Mouse (Mus musculus): ENCODE measurements at regions not wholly inside any gene's neighbourhood (a gene's known extent, or its start where the extent isn't known, plus 50 kb on each side); places are given as distances from the start of the nearest gene placed in this dataset.
A peak's percentile ranks its signal among the peaks of the same experiment; 100 is the strongest.

- no peak for DNase-seq (ENCODE audit: extremely low read depth, low read depth, low spot score)
Measured at GRCm38 (mm10) chr13:85570886-85571527, 282.1 kb upstream of the Rasa1 start.

DNA sequence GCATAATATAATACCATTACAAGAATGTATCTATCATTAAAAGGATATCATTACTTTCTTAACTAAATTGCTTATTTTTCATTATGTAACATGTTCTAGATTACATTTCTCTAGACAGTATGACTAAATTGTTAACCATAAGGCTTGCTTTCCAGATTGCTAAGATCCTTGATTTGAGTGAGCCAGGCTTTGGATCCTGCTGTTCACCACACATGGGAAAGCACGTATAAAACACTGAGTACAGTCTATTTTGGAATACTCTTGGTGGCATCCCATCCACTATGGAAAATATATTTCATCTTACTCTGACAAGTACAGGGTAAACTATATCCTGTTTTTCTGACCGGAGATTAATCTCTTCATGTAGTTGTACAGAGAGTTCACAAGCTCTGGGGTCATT, 268.9 kb upstream of the Rasa1 start:
- no peak for DNase-seq (ENCODE audit: extremely low read depth, low read depth, low spot score)

- DNase-seq (ENCODE audit: extremely low read depth, low read depth, low spot score): no peak
Measured at GRCm38 (mm10) chr13:85556101-85556853, 267.3 kb upstream of the Rasa1 start.

DNA sequence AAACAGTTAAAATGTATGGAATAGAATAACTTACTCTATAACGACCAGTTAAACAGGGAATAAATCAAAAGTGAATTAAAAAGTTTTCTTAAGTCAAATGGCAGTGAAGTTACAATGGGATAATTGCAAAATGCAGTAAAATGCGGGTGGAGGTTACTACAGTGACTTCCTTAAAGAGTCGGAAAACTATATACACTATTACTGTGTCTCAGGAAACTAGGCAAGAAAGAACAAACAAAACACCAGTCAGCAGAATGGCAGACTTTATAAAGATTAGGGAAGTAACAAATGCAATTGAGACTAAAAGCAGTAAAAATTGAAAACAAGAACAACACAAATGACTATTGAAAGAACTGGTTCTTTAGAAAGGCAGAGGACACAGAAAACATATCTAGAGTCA, 264.1 kb upstream of the Rasa1 start:
- no peak for DNase-seq (ENCODE audit: extremely low read depth, low read depth, low spot score)

DNA sequence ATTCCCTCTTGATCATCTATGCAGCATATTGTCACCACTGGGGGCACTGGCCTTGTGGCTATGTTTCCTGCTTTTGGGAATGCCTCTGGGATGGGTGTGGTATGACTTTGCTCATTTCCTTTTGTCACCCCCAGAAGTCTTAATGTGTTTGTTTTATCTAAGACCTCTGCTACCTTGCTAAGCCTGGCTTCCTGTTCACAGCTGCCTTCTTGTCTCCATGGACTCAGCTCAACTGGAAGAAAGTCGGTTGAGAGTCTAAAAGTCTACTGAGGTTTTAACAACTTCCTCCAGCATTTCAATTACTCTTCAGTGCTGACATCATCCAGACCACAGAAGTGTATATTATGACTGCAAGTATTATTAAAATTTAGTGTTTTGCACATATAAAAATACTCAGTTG, 220.7 kb upstream of the Rasa1 start:
- no peak for DNase-seq (ENCODE audit: extremely low read depth, low read depth, low spot score)

- no peak for DNase-seq (ENCODE audit: extremely low read depth, low read depth, low spot score)
Measured at GRCm38 (mm10) chr13:85508552-85508951, 219.6 kb upstream of the Rasa1 start.

GRCm38 (mm10) chr13:85507374-85508101, 218.6 kb upstream of the Rasa1 start:
- no peak for DNase-seq (ENCODE audit: extremely low read depth, low read depth, low spot score)

DNA sequence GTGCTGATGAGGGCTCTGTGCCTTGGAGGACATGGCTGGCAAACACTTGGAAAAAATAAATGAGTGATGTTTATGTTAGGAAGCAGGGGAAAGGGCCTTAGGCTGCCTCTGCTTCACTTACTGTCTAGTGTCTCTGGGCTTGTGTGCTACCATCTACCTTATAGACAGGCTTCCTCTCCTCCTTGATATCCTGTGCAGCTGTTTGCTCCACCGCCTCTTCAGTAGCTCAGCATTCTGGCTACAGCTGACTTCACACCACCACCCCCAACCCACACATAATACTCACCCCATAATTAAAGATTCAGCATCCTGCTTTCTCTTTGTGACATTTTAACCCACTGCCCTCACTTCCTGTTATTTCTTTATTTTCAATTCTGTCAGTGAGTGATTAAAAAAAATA, 217.9 kb upstream of the Rasa1 start:
- no peak for DNase-seq (ENCODE audit: extremely low read depth, low read depth, low spot score)

DNA sequence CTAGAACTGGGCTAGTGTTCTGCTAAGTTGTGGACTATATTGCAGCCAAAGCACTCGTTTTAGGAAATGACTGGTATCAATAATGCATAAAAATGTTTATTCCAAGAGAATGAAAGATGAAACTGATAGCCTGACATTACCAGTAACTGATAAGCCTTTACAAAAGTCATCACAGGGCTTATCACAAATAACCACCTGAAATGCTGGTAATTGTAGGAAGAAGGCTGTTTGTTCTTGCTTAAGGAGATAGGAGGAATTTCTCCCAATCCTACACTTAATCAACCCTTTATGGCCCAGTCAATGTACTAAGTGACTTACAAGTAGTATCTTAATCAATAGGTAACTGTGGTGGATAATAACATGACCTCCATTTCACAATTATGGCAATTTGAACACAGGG, 217.1 kb upstream of the Rasa1 start:
- no peak for DNase-seq (ENCODE audit: extremely low read depth, low read depth, low spot score)

DNA sequence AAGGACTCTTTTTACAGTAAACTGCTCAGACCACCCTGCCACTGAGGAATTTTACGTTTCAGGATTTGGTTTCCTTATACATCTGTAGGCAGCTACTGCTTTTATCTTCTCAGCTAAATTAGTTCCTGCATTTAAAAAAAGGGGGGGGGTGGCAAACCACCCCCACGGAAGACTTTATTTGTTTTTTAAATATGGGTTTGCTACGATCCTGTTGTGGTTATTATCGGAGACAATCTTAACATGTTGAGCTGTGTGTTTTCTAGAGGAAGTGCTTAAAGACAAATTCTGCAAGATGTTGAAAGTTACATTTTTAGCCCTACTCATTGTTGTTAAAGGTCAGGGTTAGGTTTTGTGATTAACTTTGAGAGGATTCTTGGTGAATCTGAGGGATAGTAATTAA, 216.1 kb upstream of the Rasa1 start:
- DNase-seq (ENCODE audit: extremely low read depth, low read depth, low spot score): no peak

- DNase-seq (ENCODE audit: extremely low read depth, low read depth, low spot score): no peak
Measured at GRCm38 (mm10) chr13:85504001-85504400, 215.1 kb upstream of the Rasa1 start.

DNA sequence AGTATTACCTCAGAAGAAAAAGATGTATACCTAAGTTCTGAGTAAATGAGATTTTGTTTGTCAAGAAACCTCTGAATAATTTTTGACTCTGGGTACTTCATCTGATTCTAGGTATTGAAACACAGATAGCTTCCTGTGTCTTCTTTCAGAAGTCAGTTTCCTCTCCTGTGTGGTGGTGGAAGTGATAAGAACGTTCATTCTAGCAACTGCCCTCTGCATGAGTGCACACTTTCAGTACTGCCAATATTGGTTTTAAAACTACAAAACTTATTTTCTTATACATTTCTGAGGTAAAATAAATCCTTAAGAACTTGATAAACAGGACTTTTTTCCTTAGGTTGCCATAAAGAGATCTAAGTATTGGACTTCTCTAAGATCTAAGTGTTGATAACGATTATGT, 209.8 kb upstream of the Rasa1 start:
- no peak for DNase-seq (ENCODE audit: extremely low read depth, low read depth, low spot score)

DNA sequence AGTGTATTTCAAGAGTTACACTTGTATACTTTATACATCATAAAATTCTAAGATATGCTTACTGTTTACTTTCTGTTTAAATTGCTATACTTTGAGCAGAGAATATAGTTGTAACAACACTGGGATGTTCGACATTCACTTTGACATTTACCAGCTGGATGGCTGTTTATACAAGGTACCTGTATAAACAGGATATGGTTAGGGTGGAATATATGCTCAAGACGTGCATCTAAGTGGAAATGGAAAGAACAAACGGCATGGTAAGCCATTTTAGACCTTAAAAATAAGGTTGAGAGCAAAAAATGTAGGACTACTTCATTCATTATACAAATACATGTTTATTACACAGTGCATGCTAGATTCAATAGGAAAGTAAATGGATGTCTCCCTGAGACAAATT, 195.9 kb upstream of the Rasa1 start:
- no peak for DNase-seq (ENCODE audit: extremely low read depth, low read depth, low spot score)

DNA sequence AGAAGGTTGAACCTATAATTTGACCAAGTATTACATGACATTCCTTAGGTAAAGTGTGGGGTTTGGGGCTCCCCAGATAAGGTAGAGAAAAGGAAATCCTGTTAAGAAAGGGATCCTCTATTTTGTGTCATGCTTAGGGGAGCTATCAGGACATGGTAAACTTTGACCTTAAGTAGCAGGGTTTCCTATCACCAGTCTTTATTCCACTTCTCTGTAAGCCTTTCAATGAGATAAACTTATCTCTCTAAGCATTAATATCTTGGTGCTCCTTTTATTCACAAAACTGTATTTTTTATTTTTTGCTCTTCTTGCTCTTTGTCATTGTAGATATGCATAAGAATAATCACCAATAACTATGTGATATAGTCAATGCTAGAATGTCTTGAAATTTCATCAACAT, 194.4 kb upstream of the Rasa1 start:
- DNase-seq (ENCODE audit: extremely low read depth, low read depth, low spot score): no peak

- no peak for DNase-seq (ENCODE audit: extremely low read depth, low read depth, low spot score)
Measured at GRCm38 (mm10) chr13:85479405-85479804, 190.5 kb upstream of the Rasa1 start.

GRCm38 (mm10) chr13:85476274-85476846, 187.4 kb upstream of the Rasa1 start:
- DNase-seq (ENCODE audit: extremely low read depth, low read depth, low spot score): no peak

DNA sequence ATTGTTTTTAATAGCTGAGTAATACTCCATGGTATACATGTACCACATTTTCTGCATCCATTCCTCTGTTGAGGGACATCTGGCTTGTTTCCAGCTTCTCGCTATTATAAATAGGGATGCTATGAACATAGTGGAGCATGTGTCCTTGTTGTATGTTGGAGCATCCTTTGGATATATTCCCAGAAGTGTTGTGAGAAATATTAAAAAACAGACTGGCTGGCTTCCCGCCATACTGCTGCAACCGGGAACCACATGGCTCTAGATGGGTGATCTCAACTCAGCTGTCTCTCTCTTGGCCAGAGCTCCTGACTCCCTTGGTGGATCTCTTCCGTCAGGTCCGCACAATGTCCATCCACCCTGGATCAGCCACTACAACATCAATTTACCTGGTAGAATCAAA, 182.4 kb upstream of the Rasa1 start:
- no peak for DNase-seq (ENCODE audit: extremely low read depth, low read depth, low spot score)

DNA sequence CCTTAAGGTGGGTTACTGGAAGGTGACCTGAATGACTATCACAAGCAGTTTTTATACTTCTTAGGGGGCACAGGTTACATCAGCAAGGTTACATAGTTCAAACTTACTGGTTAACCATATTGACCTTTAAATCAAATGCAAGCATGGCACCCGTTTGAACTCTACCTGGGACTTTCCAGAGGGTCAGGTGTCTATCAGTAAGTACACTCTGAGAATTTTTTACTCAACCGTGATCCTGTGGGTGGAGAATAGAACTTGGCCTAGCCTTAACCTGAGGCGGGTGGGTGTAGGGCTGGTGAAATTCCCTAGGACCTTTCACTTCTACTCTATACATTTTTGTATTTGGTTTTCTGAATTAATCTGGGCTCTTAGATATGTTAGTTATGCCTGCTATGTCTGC, 170.5 kb upstream of the Rasa1 start:
- no peak for DNase-seq (ENCODE audit: extremely low read depth, low read depth, low spot score)

DNA sequence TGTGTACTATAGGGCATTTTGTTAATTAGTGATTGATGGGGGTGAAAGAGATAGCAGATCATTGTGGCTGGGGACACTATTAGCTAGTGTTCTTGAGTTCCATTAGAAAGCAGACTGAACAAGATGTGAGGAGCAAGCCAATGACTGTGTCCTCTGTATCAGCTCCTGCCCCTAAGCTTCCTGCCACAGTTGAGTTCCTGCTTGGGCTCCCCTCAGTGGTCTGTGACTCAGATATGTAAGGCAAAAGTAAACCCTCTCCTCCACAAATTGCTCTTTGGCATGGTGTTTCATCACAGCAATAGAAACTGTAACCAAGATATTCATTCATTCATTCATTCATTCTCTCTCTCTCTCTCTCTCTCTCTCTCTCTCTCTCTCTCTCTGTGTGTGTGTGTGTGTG, 169.7 kb upstream of the Rasa1 start:
- DNase-seq (ENCODE audit: extremely low read depth, low read depth, low spot score): no peak

GRCm38 (mm10) chr13:85439581-85439980, 150.7 kb upstream of the Rasa1 start:
- peak; percentile 80 for DNase-seq (ENCODE audit: extremely low read depth, low read depth, low spot score)

- no peak for DNase-seq (ENCODE audit: extremely low read depth, low read depth, low spot score)
Measured at GRCm38 (mm10) chr13:85437875-85438274, 148.9 kb upstream of the Rasa1 start.

DNA sequence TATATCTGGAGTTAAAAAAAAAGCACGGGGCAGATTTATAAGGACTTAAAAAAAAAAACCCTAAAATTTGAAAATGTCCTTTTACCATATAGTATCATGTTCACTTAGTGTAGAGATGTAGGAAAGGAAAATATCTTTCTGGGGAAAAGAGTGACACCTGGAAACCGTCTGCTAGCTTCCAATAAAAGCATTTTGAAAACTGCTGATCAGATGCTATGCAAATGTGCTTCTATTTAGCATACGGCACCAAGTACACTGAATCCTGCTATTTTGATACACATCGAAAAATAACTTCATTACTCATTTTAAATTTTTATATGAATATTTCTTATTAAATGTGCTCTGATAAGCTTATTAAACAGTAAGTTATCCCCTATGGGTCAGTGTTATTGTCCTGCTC, 148.1 kb upstream of the Rasa1 start:
- no peak for DNase-seq (ENCODE audit: extremely low read depth, low read depth, low spot score)
